In the genomic region with DNA sequence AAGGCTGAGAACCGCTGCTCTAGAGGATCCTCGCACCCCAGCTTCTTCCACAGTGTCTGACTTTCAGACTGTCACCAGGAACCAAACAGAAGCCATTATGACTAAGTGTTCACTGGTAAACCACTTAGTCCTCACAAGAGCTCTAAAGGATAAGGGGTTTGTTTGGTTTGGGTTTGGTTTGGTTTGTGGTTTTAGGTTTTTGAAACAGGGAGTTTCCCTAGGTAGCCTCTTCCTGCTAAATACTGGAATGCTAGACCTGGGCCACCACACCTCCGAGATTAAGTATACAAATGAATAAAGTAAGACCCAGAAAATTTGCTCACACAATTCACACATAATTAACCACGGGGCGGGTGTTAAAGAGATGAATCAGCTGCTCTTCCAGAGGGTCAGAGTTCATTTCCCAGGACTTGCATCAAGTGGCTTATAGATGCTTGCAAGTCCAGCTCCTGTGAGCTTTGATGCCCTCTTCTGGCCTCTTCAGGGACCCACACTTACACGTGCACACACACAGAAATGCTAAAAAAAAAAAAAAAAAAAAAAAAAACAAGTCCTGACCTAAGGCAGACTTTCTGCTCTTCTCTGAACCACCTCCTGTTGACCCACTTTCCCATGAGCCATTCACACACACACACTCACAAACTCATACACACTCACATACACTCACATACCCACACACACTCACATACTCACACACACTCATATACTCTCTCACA, we compare ENCODE assay signal across 34 mouse cellular contexts. TPM values are rescaled to one million over a fixed set of nuclear protein-coding genes. Genes with fewer than 3 reads are reported as not detected.
A peak's percentile ranks its signal among the peaks of the same experiment; 100 is the strongest.
DNase-seq lines count a peak whose midpoint lies in the region; ATAC-seq and TF ChIP-seq lines count a peak whose summit lies in the region.
"Had no signal": no experiment of that assay in that cellular context is flagged by ENCODE, and none has a peak within 500 bp of the region (broad histone marks: within the 10 kb centered on the region; RNA-seq: fewer than 3 reads in every experiment).

No protein-coding gene starts in this region.

- no peak for TF ChIP-seq RAD21 in MEL (IDR thresholded peaks at IDR 0.05; ENCODE audit: low read depth, low read length)

- no peaks in the 10 kb centered on the region for H3K36me3 ChIP-seq in kidney, adult 2 months (ENCODE audit: control insufficient read depth, insufficient read depth, low read length)
- no peaks in the 10 kb centered on the region for H3K36me3 ChIP-seq in lung, postnatal 0 days (ENCODE audit: insufficient read depth, low read length)
- no peaks in the 10 kb centered on the region for H3K36me3 ChIP-seq in MEL (ENCODE audit: control insufficient read depth in 1 of 2, insufficient read depth in 2 of 2, low read length in 2 of 2)
- H3K36me3 ChIP-seq: embryonic facial prominence, embryonic 12.5 days; G1E; heart, embryonic 13.5 days; limb, embryonic 12.5 days; midbrain, embryonic 12.5 days; neural tube, embryonic 13.5 days had no signal

- TF ChIP-seq CTCF in kidney, adult 2 months (conservative IDR thresholded peaks at IDR 0.05; ENCODE audit: insufficient read depth, insufficient read length, low read depth, low read length), result no peak
- peak; percentile 29; the same call in 1 of the 2 replicates for TF ChIP-seq CTCF in lung, postnatal 0 days (IDR thresholded peaks at IDR 0.05)
- no peak; a peak in 1 of 6 replicates for TF ChIP-seq CTCF in MEL (IDR thresholded peaks at IDR 0.05 in 2 of 3, conservative IDR thresholded peaks at IDR 0.05 in 1 of 3; ENCODE audit: control insufficient read depth in 1 of 3, insufficient read depth in 1 of 3, low read depth in 2 of 3, low read length in 3 of 3, poor library complexity in 1 of 3, severe bottlenecking in 1 of 3)

- H3K4me1 ChIP-seq in kidney, adult 2 months (ENCODE audit: control insufficient read depth, insufficient read depth, low read length), result no peaks in the 10 kb centered on the region
- no peaks in the 10 kb centered on the region for H3K4me1 ChIP-seq in lung, postnatal 0 days (ENCODE audit: insufficient read depth, low read depth, low read length)
- no peaks in the 10 kb centered on the region for H3K4me1 ChIP-seq in MEL (ENCODE audit: control insufficient read depth in 1 of 2, insufficient read depth in 2 of 2, low read length in 2 of 2)
- H3K4me1 ChIP-seq: limb, embryonic 12.5 days; midbrain, embryonic 12.5 days; neural tube, embryonic 13.5 days had no signal

- no peak for TF ChIP-seq POLR2A in kidney, adult 2 months (IDR thresholded peaks at IDR 0.05; ENCODE audit: low read depth, low read length)
- TF ChIP-seq POLR2A in MEL (IDR thresholded peaks at IDR 0.05; ENCODE audit: control insufficient read depth in 1 of 2, insufficient read depth in 1 of 2, low read depth in 1 of 2, low read length in 2 of 2, poor library complexity in 1 of 2), result no peak

- DNase-seq in kidney, adult 2 months, result peak; percentile 14
- no peak for DNase-seq in kidney, adult 11 months
- DNase-seq in lung, postnatal 0 days (ENCODE audit: low spot score), result peak; percentile 86
- no peak for DNase-seq in lung, postnatal 14 days
- DNase-seq in MEL (ENCODE audit: low read depth, low spot score), result no peak
- peak; percentile 72 for DNase-seq in lung, postnatal 36 days
- no peak for DNase-seq in right cerebral cortex, postnatal 25 days
- DNase-seq in layer of hippocampus, adult 11-12 months (ENCODE audit: low spot score), result no peak
- DNase-seq: adrenal gland, postnatal 25 days; cerebellum, adult 11-12 months; cerebellum, adult 9-11 months; embryo, embryonic 11 days; gastrocnemius, adult 2 months; heart, postnatal 10 days; thymus, postnatal 14 days had no signal

- ATAC-seq in lung, postnatal 0 days, result peak; percentile 72
- ATAC-seq: CD4-positive, CD25-positive, alpha-beta regulatory T cell, adult 4 months; forebrain, embryonic 14.5 days had no signal

- H3K9me3 ChIP-seq in lung, postnatal 0 days (ENCODE audit: low read length), result no peaks in the 10 kb centered on the region
- H3K9me3 ChIP-seq in MEL (replicated peaks; ENCODE audit: insufficient read depth, low read length), result no peaks in the 10 kb centered on the region
- H3K9me3 ChIP-seq: embryonic facial prominence, embryonic 12.5 days; G1E; heart, embryonic 13.5 days; limb, embryonic 12.5 days; midbrain, embryonic 12.5 days; neural tube, embryonic 13.5 days had no signal

- H3K27ac ChIP-seq in kidney, adult 2 months (ENCODE audit: insufficient read depth, low read depth, low read length), result no peak overlapping the region
- peak overlapping the region; percentile 54; the same call in 1 of the 2 replicates for H3K27ac ChIP-seq in lung, postnatal 0 days (ENCODE audit: low read length)
- H3K27ac ChIP-seq in MEL (ENCODE audit: control insufficient read depth, low read depth, low read length), result no peak overlapping the region
- H3K27ac ChIP-seq: embryonic facial prominence, embryonic 12.5 days; gastrocnemius, adult 2 months; heart, embryonic 13.5 days; hindbrain, embryonic 14.5 days; layer of hippocampus, adult 2 months; left cerebral cortex, adult 2 months; limb, embryonic 12.5 days; midbrain, embryonic 12.5 days; neural tube, embryonic 13.5 days had no signal

- H3K9ac ChIP-seq in lung, postnatal 0 days (replicated peaks; ENCODE audit: low read depth), result no peak overlapping the region
- no peak overlapping the region for H3K9ac ChIP-seq in MEL (ENCODE audit: control insufficient read depth, low read depth, low read length, poor library complexity, severe bottlenecking)
- H3K9ac ChIP-seq: embryonic facial prominence, embryonic 12.5 days; heart, embryonic 13.5 days; hindbrain, embryonic 14.5 days; limb, embryonic 12.5 days; liver, postnatal 0 days; midbrain, embryonic 12.5 days; neural tube, embryonic 13.5 days had no signal

- H3K4me2 ChIP-seq in lung, postnatal 0 days (replicated peaks; ENCODE audit: low read depth, low read length), result no peak overlapping the region
- H3K4me2 ChIP-seq: embryonic facial prominence, embryonic 12.5 days; heart, embryonic 13.5 days; hindbrain, embryonic 14.5 days; limb, embryonic 12.5 days; liver, embryonic 11.5 days; midbrain, embryonic 12.5 days; neural tube, embryonic 13.5 days had no signal

- no peaks in the 10 kb centered on the region for H3K79me2 ChIP-seq in MEL (ENCODE audit: control insufficient read depth, insufficient read depth, low read length, poor library complexity)

- TF ChIP-seq EP300 in lung, postnatal 0 days (IDR thresholded peaks at IDR 0.05), result peak; percentile 92
- no peak for TF ChIP-seq EP300 in MEL (IDR thresholded peaks at IDR 0.05; ENCODE audit: low read depth in 1 of 2, low read length in 2 of 2)

- no peaks in the 10 kb centered on the region for H3K27me3 ChIP-seq in kidney, adult 2 months (replicated peaks; ENCODE audit: control insufficient read depth, insufficient read depth, low read length)
- no peaks in the 10 kb centered on the region for H3K27me3 ChIP-seq in lung, postnatal 0 days (replicated peaks; ENCODE audit: insufficient read depth, low read length)
- peaks cover 2 to 5% of the 10 kb centered on the region in 2 experiments; a peak in 3 of 4 replicates for H3K27me3 ChIP-seq in MEL (ENCODE audit: control insufficient read depth in 1 of 2, insufficient read depth in 2 of 2, low read length in 2 of 2)
- H3K27me3 ChIP-seq: embryonic facial prominence, embryonic 12.5 days; limb, embryonic 12.5 days; neural tube, embryonic 13.5 days had no signal

- WGBS in kidney, adult 2 months, result 72% methylated on average over 6 of the region's 6 CpGs
- WGBS in lung, postnatal 0 days, result 56% methylated on average over 6 of the region's 6 CpGs

- H3K4me3 ChIP-seq in kidney, adult 2 months (ENCODE audit: insufficient read depth, low read depth, low read length), result no peak overlapping the region
- no peak overlapping the region for H3K4me3 ChIP-seq in lung, postnatal 0 days (ENCODE audit: low read depth, low read length)
- H3K4me3 ChIP-seq in MEL (ENCODE audit: control insufficient read depth in 1 of 2, insufficient read depth in 1 of 2, low read depth in 2 of 2, low read length in 2 of 2), result no peak overlapping the region
- H3K4me3 ChIP-seq: embryonic facial prominence, embryonic 12.5 days; gastrocnemius, adult 2 months; heart, embryonic 13.5 days; layer of hippocampus, adult 2 months; left cerebral cortex, adult 2 months; limb, embryonic 12.5 days; midbrain, embryonic 12.5 days; neural tube, embryonic 13.5 days had no signal

TF ChIP-seq in MEL, 35 proteins besides CTCF, POLR2A, EP300 and RAD21:
- no peak for TF ChIP-seq TBP (IDR thresholded peaks at IDR 0.05; ENCODE audit: low read depth, low read length)
- TF ChIP-seq ETS1 (IDR thresholded peaks at IDR 0.05; ENCODE audit: low read depth, low read length), result no peak
- no peak for TF ChIP-seq MEF2A (IDR thresholded peaks at IDR 0.05; ENCODE audit: extremely low read depth, insufficient replicate concordance, low read depth, low read length, poor library complexity, severe bottlenecking)
- no peak for TF ChIP-seq MAZ (IDR thresholded peaks at IDR 0.05; ENCODE audit: low read depth, low read length)
- no peak for TF ChIP-seq TAL1 (IDR thresholded peaks at IDR 0.05; ENCODE audit: low read length)
- peak; percentile 18; the same call in 1 of the 2 replicates for TF ChIP-seq ZNF384 (IDR thresholded peaks at IDR 0.05; ENCODE audit: low read depth, low read length)
- TF ChIP-seq SIN3A (IDR thresholded peaks at IDR 0.05; ENCODE audit: low read length), result no peak

RNA-seq across cellular contexts. Expression of a gene that starts 19.3 kb away (rescaled TPM):
- polyA plus RNA-seq in kidney, adult 2 months (2012; rRNA removed), result 0.56 TPM in 2 replicates
- polyA plus RNA-seq in lung, postnatal 0 days (2015; fragmentation: Nextera tagmentation; extraction: Ambion mirVana), result 550 and 782 TPM in 2 replicates
- total RNA-seq in MEL (2012; rRNA removed), result not detected in 2 replicates
- not detected for polyA plus RNA-seq in MEL (2012; ENCODE audit: insufficient read depth in 1 of 2, insufficient read length in 2 of 2, low read depth in 1 of 2, low replicate concordance in 2 of 2, missing spikeins in 1 of 2)
- total RNA-seq: G1E had no signal
- polyA plus RNA-seq: G1E had no signal

RNA-seq across cellular contexts. Expression of a gene that starts 30.6 kb away (rescaled TPM):
- 0.12 and 0.89 TPM in 2 replicates for polyA plus RNA-seq in kidney, adult 2 months (2012; rRNA removed)
- polyA plus RNA-seq in lung, postnatal 0 days (2015; fragmentation: Nextera tagmentation; extraction: Ambion mirVana), result 0.18 and 0.38 TPM in 2 replicates
- not detected in 2 replicates for total RNA-seq in MEL (2012; rRNA removed)
- not detected for polyA plus RNA-seq in MEL (2012; ENCODE audit: insufficient read depth in 1 of 2, insufficient read length in 2 of 2, low read depth in 1 of 2, low replicate concordance in 2 of 2, missing spikeins in 1 of 2)
- total RNA-seq: adrenal gland, postnatal 25 days; hematopoietic stem cell, adult 5-6 weeks; layer of hippocampus, adult 2 months had no signal
- polyA plus RNA-seq: CD4-positive, CD25-positive, alpha-beta regulatory T cell, adult 4 months; G1E; liver, postnatal 0 days; midbrain, embryonic 12.5 days; stomach, embryonic 14.5 days had no signal

RNA-seq across cellular contexts. Expression of a gene that starts 51.6 kb away (rescaled TPM):
- polyA plus RNA-seq in kidney, adult 2 months (2012; rRNA removed), result not detected in 2 replicates
- polyA plus RNA-seq in lung, postnatal 0 days (2015; fragmentation: Nextera tagmentation; extraction: Ambion mirVana), result 0.29 TPM in 1 of 2 replicates, not detected in the other
- not detected in 2 replicates for total RNA-seq in MEL (2012; rRNA removed)
- not detected for polyA plus RNA-seq in MEL (2012; ENCODE audit: insufficient read depth in 1 of 2, insufficient read length in 2 of 2, low read depth in 1 of 2, low replicate concordance in 2 of 2, missing spikeins in 1 of 2)
- total RNA-seq: adrenal gland, adult 18-20 months; adrenal gland, postnatal 25 days; G1E; gastrocnemius, adult 2 months; heart, adult 8-10 months; heart, postnatal 10 days; hematopoietic stem cell, adult 5-6 weeks; left cerebral cortex, adult 2 months; left cerebral cortex, postnatal 25 days had no signal
- polyA plus RNA-seq: CD4-positive, CD25-positive, alpha-beta regulatory T cell, adult 4 months; embryonic facial prominence, embryonic 12.5 days; G1E; limb, embryonic 12.5 days; liver, embryonic 11.5 days; midbrain, embryonic 12.5 days; small intestine, adult 2 months; stomach, embryonic 14.5 days had no signal

Comparison
In these comparisons a context has a peak if more than half of its experiments do, and no peak if none do; other contexts are left out.
1. DNase-seq: peak in kidney, adult 2 months (single experiment), lung, postnatal 0 days (single experiment) and lung, postnatal 36 days (single experiment); none in kidney, adult 11 months (single experiment), lung, postnatal 14 days (single experiment), MEL (single experiment), right cerebral cortex, postnatal 25 days (single experiment) and layer of hippocampus, adult 11-12 months (single experiment).
2. RNA of a gene that starts 19.3 kb away (polyA plus RNA-seq): 550 to 782 TPM in lung, postnatal 0 days; 0.56 TPM in kidney, adult 2 months and not detected in MEL; every median in the first group is over 100 times any median in the second.